Mouse (Mus musculus) right cerebral cortex, adult 2 months (tissue): ENCODE results near the gene Marco.

Source experiments
- DNase-seq, 2 experiments: peaks; one replicate each; pipeline ENCODE4 v3.0.0; 2021 to 2022; ENCODE audit warnings: low spot score in 2 of 2

Marco gene

GRCm38 (mm10) chr1:120504924-120505323, at the start of gene Marco:
TSS of gene Marco (minus strand) at chr1:120505024.
- no peak for DNase-seq

GRCm38 (mm10) chr1:120539506-120540029, 34.7 kb upstream of the Marco start:
- DNase-seq, result no peak

- DNase-seq, result no peak
These were observed 32.2 kb upstream of the Marco start for GRCm38 (mm10) chr1:120536998-120537397.

- DNase-seq, result no peak
These were observed 31.1 kb upstream of the Marco start for GRCm38 (mm10) chr1:120535919-120536318.

GRCm38 (mm10) chr1:120532321-120532916, 27.6 kb upstream of the Marco start:
- DNase-seq, result no peak

- no peak for DNase-seq
These were observed 26.9 kb upstream of the Marco start for GRCm38 (mm10) chr1:120531770-120532169.

- DNase-seq, result no peak
These were observed 25.1 kb upstream of the Marco start for GRCm38 (mm10) chr1:120529881-120530280.

- no peak for DNase-seq
These were observed 12.8 kb upstream of the Marco start for GRCm38 (mm10) chr1:120517618-120518017.

- no peak for DNase-seq
These were observed 5.5 kb upstream of the Marco start for GRCm38 (mm10) chr1:120510311-120510710.

GRCm38 (mm10) chr1:120508976-120509375, 4.2 kb upstream of the Marco start:
- DNase-seq, result no peak

GRCm38 (mm10) chr1:120504046-120504710, 646 bp downstream of the Marco start:
- no peak for DNase-seq

- DNase-seq, result no peak
These were observed 3.3 kb downstream of the Marco start for GRCm38 (mm10) chr1:120501496-120501895.

GRCm38 (mm10) chr1:120498036-120498435, 6.8 kb downstream of the Marco start:
- DNase-seq, result no peak

- DNase-seq, result no peak
These were observed 23.9 kb downstream of the Marco start for GRCm38 (mm10) chr1:120480937-120481336.

- DNase-seq, result no peak
These were observed 30.0 kb downstream of the Marco start for GRCm38 (mm10) chr1:120474825-120475224.

GRCm38 (mm10) chr1:120468891-120469290, 35.9 kb downstream of the Marco start:
- DNase-seq, result peak; percentile 5 to 9

- no peak for DNase-seq
These were observed 37.5 kb downstream of the Marco start for GRCm38 (mm10) chr1:120467323-120467722.

GRCm38 (mm10) chr1:120466751-120467150, 38.1 kb downstream of the Marco start:
- no peak for DNase-seq

GRCm38 (mm10) chr1:120459032-120459431, 45.8 kb downstream of the Marco start:
- DNase-seq, result no peak

- DNase-seq, result no peak
These were observed 46.3 kb downstream of the Marco start for GRCm38 (mm10) chr1:120458524-120458923.

- no peak for DNase-seq
These were observed 53.1 kb downstream of the Marco start for GRCm38 (mm10) chr1:120451486-120452270.

- DNase-seq, result peak in 1 of 2 experiments; percentile 8
These were observed 55.2 kb downstream of the Marco start for GRCm38 (mm10) chr1:120449662-120450061.
